Mouse (Mus musculus): ENCODE measurements at regions not wholly inside any gene's neighbourhood (a gene's known extent, or its start where the extent isn't known, plus 50 kb on each side); places are given as distances from the start of the nearest gene placed in this dataset.
A peak's percentile ranks its signal among the peaks of the same experiment; 100 is the strongest.

DNA sequence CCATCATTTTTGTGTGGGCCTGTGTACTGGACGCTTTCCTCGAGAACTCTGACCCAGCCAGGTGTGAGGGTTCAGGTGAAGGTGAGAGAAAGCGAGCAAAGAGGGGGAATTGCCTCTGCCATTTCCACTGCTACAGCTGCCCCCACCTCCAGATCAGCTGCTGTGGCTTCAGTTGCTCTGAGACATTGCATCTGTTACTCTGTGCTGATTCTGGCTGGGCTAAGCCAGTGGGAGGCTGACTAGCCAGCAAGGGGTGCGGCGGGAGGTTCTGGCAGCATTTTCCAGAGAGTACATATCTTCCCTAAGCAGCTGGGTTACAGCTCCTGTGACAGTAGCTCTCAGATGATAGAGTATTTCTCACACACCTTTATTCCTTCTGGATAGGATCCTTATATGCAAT, 712.7 kb upstream of the Cdh18 start:
- DNase-seq, result no peak

DNA sequence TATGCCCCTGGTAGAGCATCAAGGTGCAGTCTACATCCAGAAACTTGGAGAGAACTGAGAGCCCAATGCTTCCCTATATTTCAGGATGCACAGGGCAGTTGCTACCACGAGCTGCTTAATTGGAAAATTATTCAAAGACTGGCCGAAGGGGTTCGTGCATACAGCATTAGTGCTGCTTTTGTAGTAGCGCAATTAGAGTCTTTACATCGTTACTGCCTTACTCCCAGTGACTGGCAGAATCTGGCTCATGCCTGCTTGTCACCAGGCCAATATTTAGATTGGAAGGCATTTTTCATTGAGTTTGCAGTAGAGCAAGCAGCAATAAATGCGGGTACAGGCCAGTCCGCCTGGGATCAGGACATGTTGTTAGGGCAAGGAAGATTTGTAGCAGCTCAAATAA, 690.3 kb upstream of the Cdh18 start:
- DNase-seq, result no peak

DNA sequence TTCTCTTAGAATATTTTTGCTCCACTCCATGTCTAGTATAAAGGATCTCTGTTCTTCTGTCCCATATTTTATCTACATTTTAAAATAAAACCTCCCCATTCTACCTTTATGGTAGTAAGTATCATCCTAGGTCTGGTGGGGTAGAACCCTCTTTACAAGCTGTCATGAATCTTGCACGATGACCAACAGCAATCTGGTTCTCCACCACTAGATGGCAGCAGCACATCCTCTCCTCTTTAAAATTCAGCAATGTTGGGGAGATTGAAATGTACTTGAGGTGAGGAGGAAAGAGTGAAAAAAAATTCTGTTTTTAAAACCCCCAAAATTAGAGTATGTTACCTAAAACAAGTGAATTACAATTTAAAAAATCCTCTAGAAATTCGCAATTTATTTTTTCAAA, 663.6 kb upstream of the Cdh18 start:
- peak; percentile 39 for DNase-seq
